Mouse (Mus musculus) embryonic facial prominence, embryonic 15.5 days (tissue): ENCODE data around the gene Fam131a. TPM values are rescaled to one million over a fixed set of nuclear protein-coding genes. Genes with fewer than 3 reads are reported as not detected.
A peak's percentile ranks its signal among the peaks of the same experiment; 100 is the strongest.

Source experiments
- ATAC-seq: fragments of 200-750 bp; cut with Nextera tagmentation; 2 replicates; pipeline ENCODE4 v1.8.0; 2017; ENCODE audit warnings: low read depth, moderate TSS enrichment; ENCODE audit not compliant: insufficient number of reproducible peaks, low FRiP score, low TSS enrichment
- H3K27ac ChIP-seq: fragments of 300-500 bp; sonication (generic); replicated peaks from 2 replicates; pipeline ENCODE4 v1.5.1; 2015; ENCODE audit warnings: mild to moderate bottlenecking, inconsistent platforms
- H3K27me3 ChIP-seq: fragments of 300-500 bp; sonication (generic); 2 replicates; pipeline ENCODE4 v1.6.1; 2015; ENCODE audit warnings: inconsistent platforms
- H3K36me3 ChIP-seq: fragments of 300-500 bp; sonication (generic); 2 replicates; pipeline ENCODE4 v1.6.1; 2015; ENCODE audit warnings: mild to moderate bottlenecking, inconsistent platforms
- H3K4me1 ChIP-seq: fragments of 300-500 bp; sonication (generic); 2 replicates; pipeline ENCODE4 v1.6.1; 2015; ENCODE audit warnings: inconsistent platforms
- H3K4me2 ChIP-seq: fragments of 300-500 bp; sonication (generic); replicated peaks from 2 replicates; pipeline ENCODE4 v1.6.1; 2015; ENCODE audit warnings: mild to moderate bottlenecking, inconsistent platforms
- H3K4me3 ChIP-seq: fragments of 300-500 bp; sonication (generic); replicated peaks from 2 replicates; pipeline ENCODE4 v1.5.1; 2015; ENCODE audit warnings: mild to moderate bottlenecking, inconsistent platforms
- H3K9ac ChIP-seq: fragments of 300-500 bp; sonication (generic); 2 replicates; pipeline ENCODE4 v1.6.1; 2015; ENCODE audit warnings: inconsistent platforms
- H3K9me3 ChIP-seq: fragments of 300-500 bp; sonication (generic); replicated peaks from 2 replicates; pipeline ENCODE4 v1.6.1; 2016; ENCODE audit warnings: inconsistent platforms
- WGBS: fragments of 180-500 bp; shearing (Covaris S2); methylation state at CpG from one replicate; pipeline ENCODE4 v1.1.7; 2015; 5-methylcytosine and 5-hydroxymethylcytosine counted together
- polyA plus RNA-seq: library from polyadenylated mRNA; unstranded; fragments of >200 nt; fragmentation: Nextera tagmentation; extraction: Ambion mirVana; gene quantifications from 2 replicates; pipeline ENCODE4 v1.2.1, GENCODE M21; 2015

The Fam131a gene
- polyA plus RNA-seq, 1 experiment from 2014 or later = 14.0 TPM

DNA sequence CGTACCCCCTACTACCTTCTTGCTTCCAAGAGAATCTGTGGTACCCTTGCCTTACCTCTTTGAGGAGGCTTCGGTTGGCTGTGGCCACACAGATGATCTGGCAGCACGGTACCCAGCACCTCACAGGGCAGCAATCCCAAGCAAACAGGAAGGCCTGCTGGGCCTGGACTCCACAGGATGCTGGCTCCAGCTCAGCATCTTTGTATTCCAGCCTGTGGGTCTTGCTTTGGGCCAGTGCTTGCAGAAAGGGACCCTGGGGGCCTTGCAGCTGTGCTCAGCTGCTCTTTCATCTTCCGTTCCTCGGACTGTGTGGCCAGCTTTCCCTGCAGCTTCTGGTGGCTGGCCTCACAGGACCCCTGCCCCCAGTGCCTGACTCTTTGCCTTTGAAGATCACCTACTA, 7.0 kb downstream of the Fam131a start:
- Histone ChIP-seq H3K4me3 (no peak overlapping the region), H3K36me3 (peaks cover 26% of the 10 kb centered on the region; the same call in 1 of the 2 replicates), H3K9me3 (no peaks in the 10 kb centered on the region), H3K4me1 (peaks cover 33% of the 10 kb centered on the region), H3K9ac (no peak overlapping the region), H3K27ac (no peak overlapping the region), H3K27me3 (no peaks in the 10 kb centered on the region), H3K4me2 (no peak overlapping the region)
- 47% methylated on average over 5 of the region's 5 CpGs for WGBS
- no peak for ATAC-seq

GRCm38 (mm10) chr16:20701316-20701715, 8.3 kb downstream of the Fam131a start:
- Histone ChIP-seq H3K4me2 (no peak overlapping the region), H3K9ac (0 out of 2 replicates have a peak overlapping the region, but pooled peaks have one; percentile 15), H3K36me3 (peaks cover 29% of the 10 kb centered on the region), H3K27me3 (no peaks in the 10 kb centered on the region), H3K4me3 (no peak overlapping the region), H3K9me3 (no peaks in the 10 kb centered on the region), H3K27ac (peak overlapping the region; percentile 79), H3K4me1 (peaks cover 20% of the 10 kb centered on the region)
- peak; percentile 43; the same call in 1 of the 2 replicates for ATAC-seq
- 49% methylated on average over 7 of the region's 7 CpGs for WGBS

DNA sequence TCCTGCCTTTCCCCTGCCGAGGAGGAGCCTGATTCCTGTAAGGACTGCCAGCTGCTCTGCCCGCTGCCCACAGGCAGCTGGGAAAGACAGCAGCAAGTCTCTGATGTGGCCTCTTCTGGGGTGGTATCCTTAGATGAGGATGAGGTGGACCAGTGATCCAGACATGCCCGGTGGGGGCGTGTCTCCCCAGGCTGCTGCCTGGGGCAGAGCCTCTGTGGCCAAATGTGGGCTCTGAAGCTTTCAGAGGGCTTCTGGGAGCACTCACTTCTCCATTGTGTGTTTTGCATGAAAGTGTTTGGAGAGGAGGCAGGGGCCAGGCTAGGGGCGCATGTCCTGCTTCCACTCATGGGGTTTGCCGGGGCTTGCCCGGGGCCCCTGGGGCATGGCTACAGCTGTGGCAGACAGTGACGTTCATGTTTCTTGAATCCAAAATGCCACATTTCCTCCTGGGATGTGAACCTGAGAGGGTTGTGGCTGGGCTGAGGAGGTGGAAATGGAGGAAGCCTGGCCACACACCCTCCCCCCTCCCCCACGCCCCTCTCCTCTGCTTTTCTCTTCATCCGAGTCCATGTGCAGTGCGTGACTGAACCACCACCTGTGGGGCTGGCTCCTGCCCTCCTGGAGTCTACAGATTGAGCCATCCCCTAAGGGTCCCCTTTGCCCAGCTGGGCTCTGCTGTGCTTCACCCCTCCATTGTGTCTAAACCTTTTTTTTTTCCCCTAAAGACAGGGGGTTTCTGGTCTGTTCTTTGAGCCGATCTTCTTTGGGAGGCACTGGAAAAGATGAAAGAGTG, 8.9 kb downstream of the Fam131a start:
- H3K9ac ChIP-seq = 0 out of 2 replicates have a peak overlapping the region, but pooled peaks have one; percentile 15
- H3K4me1 ChIP-seq = peaks cover 17% of the 10 kb centered on the region
- no peaks in the 10 kb centered on the region for H3K9me3 ChIP-seq
- H3K27ac ChIP-seq = peak overlapping the region; percentile 79
- H3K27me3 ChIP-seq = no peaks in the 10 kb centered on the region
- no peak overlapping the region for H3K4me3 ChIP-seq
- 13% methylated on average over 12 of the region's 12 CpGs for WGBS
- ATAC-seq = peak; percentile 78
- peak overlapping the region; percentile 6; the same call in 1 of the 2 replicates for H3K4me2 ChIP-seq
- H3K36me3 ChIP-seq = peaks cover 35% of the 10 kb centered on the region

GRCm38 (mm10) chr16:20702522-20702893, 9.5 kb downstream of the Fam131a start:
- H3K27me3 ChIP-seq = no peaks in the 10 kb centered on the region
- H3K36me3 ChIP-seq = peaks cover 40% of the 10 kb centered on the region
- no peak overlapping the region for H3K4me3 ChIP-seq
- peaks cover 17% of the 10 kb centered on the region for H3K4me1 ChIP-seq
- no peaks in the 10 kb centered on the region for H3K9me3 ChIP-seq
- H3K9ac ChIP-seq = no peak overlapping the region
- WGBS = 13% methylated on average over 8 of the region's 8 CpGs
- ATAC-seq = peak; percentile 58
- peak overlapping the region; percentile 6; the same call in 1 of the 2 replicates for H3K4me2 ChIP-seq
- peak overlapping the region; percentile 79; the same call in 1 of the 2 replicates for H3K27ac ChIP-seq

DNA sequence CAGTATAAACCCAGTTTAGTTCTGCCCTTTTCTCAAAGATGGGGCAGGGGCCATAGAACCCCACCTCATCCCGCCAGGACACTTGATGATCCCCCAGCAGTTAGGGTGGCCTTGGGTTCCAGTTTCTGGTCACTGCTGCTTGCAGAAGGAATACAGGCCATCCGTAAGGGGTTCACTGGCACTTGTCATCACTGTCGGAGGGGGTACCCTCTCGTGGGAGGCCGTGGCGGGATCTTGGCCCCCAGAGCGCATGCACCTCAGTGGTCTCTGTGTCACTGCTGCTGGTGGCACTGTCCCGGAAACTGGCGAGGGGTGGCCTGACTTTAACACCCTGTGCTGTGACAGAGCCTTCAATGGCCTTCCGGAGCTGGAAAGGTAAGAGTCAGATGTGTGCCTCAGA, 10.0 kb downstream of the Fam131a start:
- Histone ChIP-seq H3K27ac (no peak overlapping the region), H3K4me2 (no peak overlapping the region), H3K4me1 (peaks cover 17% of the 10 kb centered on the region), H3K27me3 (no peaks in the 10 kb centered on the region), H3K4me3 (no peak overlapping the region), H3K36me3 (peaks cover 46% of the 10 kb centered on the region), H3K9ac (no peak overlapping the region), H3K9me3 (no peaks in the 10 kb centered on the region)
- WGBS = 93% methylated on average over 10 of the region's 10 CpGs
- ATAC-seq = no peak

GRCm38 (mm10) chr16:20703699-20704400, 10.8 kb downstream of the Fam131a start:
- Histone ChIP-seq H3K27me3 (no peaks in the 10 kb centered on the region), H3K27ac (no peak overlapping the region), H3K4me1 (peaks cover 17% of the 10 kb centered on the region), H3K36me3 (peaks cover 49% of the 10 kb centered on the region), H3K9ac (no peak overlapping the region), H3K4me3 (no peak overlapping the region), H3K9me3 (no peaks in the 10 kb centered on the region), H3K4me2 (no peak overlapping the region)
- 84% methylated on average over 6 of the region's 6 CpGs for WGBS
- no peak for ATAC-seq

- 82% methylated on average over 3 of the region's 3 CpGs for WGBS
- ATAC-seq = no peak
- H3K9ac ChIP-seq = no peak overlapping the region
- no peak overlapping the region for H3K4me3 ChIP-seq
- H3K4me2 ChIP-seq = no peak overlapping the region
- no peaks in the 10 kb centered on the region for H3K9me3 ChIP-seq
- H3K4me1 ChIP-seq = peaks cover 17% of the 10 kb centered on the region
- H3K27ac ChIP-seq = no peak overlapping the region
- H3K36me3 ChIP-seq = peaks cover 43% of the 10 kb centered on the region
- no peaks in the 10 kb centered on the region for H3K27me3 ChIP-seq
Observed at GRCm38 (mm10) chr16:20705786-20706185, 12.7 kb downstream of the Fam131a start.

DNA sequence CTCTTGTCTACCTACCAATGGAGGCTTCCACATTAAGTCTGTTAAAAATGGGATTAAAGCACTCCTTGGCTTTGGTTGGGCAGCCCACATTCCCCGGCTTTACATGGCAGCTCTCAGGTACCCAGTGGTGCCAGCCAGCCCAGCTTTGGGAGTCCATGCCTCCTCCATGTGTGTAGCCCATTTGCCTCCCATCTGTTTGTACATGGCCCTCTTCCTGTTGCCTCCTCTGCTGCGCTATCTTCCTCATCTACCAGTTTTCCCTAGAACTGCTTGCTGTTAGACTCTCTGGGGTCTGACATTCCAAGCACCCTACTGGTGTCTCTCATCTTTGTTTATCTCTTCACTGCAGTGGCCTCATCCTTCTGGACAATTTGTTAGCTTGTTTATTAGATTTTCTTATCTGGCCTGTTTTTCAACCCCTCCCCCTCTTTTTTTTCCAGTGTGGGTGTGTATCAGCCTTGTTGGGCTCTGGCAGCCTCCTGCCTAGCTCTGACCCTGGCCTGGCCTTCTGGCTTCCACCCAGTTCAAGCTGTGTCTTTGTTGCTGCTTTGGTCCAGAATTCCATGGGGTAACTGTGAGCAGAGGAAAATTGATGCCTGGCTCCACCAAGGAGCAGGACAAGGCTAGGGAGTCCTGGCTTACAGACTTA, 13.5 kb downstream of the Fam131a start:
- Histone ChIP-seq H3K9me3 (no peaks in the 10 kb centered on the region), H3K9ac (no peak overlapping the region), H3K27ac (no peak overlapping the region), H3K4me2 (no peak overlapping the region), H3K4me3 (no peak overlapping the region), H3K27me3 (no peaks in the 10 kb centered on the region), H3K36me3 (peaks cover 51% of the 10 kb centered on the region), H3K4me1 (peaks cover 13% of the 10 kb centered on the region)
- ATAC-seq = no peak
- WGBS = 94% methylated on average over 2 of the region's 2 CpGs

GRCm38 (mm10) chr16:20708220-20708938, 15.3 kb downstream of the Fam131a start:
- ATAC-seq = no peak
- WGBS = 89% methylated on average over 21 of the region's 21 CpGs
- Histone ChIP-seq H3K4me2 (no peak overlapping the region), H3K9me3 (no peaks in the 10 kb centered on the region), H3K9ac (no peak overlapping the region), H3K27ac (no peak overlapping the region), H3K4me1 (no peaks in the 10 kb centered on the region), H3K4me3 (no peak overlapping the region), H3K36me3 (peaks cover 58% of the 10 kb centered on the region), H3K27me3 (no peaks in the 10 kb centered on the region)

GRCm38 (mm10) chr16:20708939-20709734, 16.1 kb downstream of the Fam131a start:
- no peak for ATAC-seq

More at GRCm38 (mm10) chr16:20708939-20709734, 16.1 kb downstream of the Fam131a start:
- Histone ChIP-seq H3K4me1 (peaks cover 4% of the 10 kb centered on the region), H3K9ac (no peak overlapping the region), H3K4me2 (no peak overlapping the region), H3K9me3 (no peaks in the 10 kb centered on the region), H3K4me3 (no peak overlapping the region), H3K27me3 (no peaks in the 10 kb centered on the region), H3K27ac (no peak overlapping the region), H3K36me3 (peaks cover 53% of the 10 kb centered on the region)
- 72% methylated on average over 19 of the region's 19 CpGs for WGBS
